Mouse (Mus musculus): ENCODE results near the gene Slc22a5.
"Not testable (repeated sequence)": the region's sequence is repeated elsewhere in the genome, so short reads cannot be mapped to it uniquely, and the experiment has no call there.

The Slc22a5 gene

DNA sequence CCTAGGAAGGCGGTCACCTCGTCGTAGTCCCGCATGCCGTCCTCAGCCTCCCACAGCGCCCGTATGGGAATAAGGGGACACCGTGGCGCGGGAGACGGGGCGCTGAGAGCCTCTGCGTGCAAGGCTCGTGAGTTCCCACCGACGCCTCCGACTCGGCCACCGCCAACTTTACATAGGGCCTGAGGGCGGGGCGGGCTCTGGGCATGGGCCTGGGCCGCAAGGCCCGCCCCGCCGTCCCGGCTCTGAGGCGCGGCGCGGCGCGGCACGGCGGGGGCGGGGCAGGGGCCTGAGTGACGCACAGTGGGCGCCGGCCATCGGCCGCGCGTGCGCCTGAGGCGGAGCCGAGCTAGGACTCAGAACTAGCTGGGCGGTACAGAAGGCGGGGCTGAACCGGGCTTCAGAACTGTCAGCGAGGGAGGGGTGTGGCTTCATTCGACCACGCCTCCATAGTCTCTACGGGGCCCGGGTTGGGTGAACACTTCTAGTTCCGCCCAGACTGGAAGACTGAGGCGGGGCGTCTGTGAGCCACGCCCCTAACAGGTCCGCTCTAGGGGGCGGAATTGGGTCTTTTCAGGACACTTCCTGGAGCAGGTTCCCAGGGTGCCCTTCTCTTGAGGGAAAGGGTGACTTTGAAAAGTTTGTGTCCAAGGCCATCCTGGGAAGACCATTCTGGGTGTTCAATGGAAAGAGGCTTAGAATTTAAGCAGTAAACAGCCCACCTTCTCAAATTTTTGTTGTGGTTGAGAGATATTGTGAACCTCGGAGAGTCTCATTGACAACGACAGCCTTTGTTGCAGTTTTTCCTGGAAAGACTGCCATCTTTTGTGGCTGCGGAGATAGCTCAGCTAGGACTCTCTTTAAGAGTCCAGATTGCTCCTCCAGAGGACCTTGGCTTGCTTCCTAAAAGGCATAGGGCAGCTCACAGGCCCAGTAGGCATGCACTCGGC, at the start of gene Slc22a5:
Gene Slc22a5, minus strand, starts transcription at position 156 of the 947 bp plus-strand sequence.
- DNase-seq, result peak; percentile 100

- not testable (repeated sequence) for DNase-seq
Measured at GRCm38 (mm10) chr11:53931944-53932318, 40.5 kb upstream of the Slc22a5 start.

- peak; percentile 93 for DNase-seq
Measured at GRCm38 (mm10) chr11:53931091-53931943, 39.9 kb upstream of the Slc22a5 start.

DNA sequence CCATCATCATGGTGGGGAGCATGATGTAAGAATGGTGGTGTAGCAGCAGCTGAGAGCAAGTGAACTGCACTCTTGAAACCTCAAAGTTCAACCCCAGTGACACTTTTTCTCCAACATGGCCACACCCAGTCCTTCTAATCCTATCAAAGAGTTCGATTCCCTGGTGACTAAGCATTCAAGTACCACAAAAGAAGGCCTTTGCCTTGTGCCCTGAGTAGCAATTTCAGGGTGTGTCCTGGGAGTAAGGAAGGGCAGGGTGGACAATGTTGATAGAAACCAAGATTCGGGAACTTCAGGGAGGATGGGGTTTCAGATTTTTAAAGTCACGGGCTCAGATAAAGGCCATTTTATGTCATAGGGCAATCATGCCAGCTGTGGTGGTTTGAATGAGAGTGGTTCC, 38.3 kb upstream of the Slc22a5 start:
- DNase-seq, result peak; percentile 84

- peak; percentile 25 for DNase-seq
Measured at GRCm38 (mm10) chr11:53928585-53928984, 37.1 kb upstream of the Slc22a5 start.

GRCm38 (mm10) chr11:53926303-53926702, 34.8 kb upstream of the Slc22a5 start:
- peak; percentile 85 for DNase-seq

- DNase-seq, result peak; percentile 35
Measured at GRCm38 (mm10) chr11:53918851-53919250, 27.4 kb upstream of the Slc22a5 start.

- peak; percentile 59 for DNase-seq
Measured at GRCm38 (mm10) chr11:53911011-53911410, 19.6 kb upstream of the Slc22a5 start.

DNA sequence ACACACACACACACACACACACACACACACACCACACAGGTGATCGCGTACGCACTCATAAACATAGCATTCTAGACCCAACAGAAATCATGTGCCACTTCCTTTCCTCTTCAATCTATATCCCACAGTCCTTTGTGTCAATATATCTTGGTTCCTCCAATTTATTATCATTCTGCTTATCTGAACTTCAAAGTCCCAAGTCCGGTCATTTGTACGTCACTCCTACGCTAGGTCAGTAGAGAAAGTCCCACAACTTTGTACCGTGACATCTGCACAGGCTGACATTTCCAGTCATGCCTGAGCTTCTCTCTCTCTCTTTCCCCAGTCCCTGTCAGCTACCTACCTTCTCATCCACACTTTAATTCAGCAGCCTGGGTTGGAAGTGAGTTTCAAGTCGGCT, 17.2 kb upstream of the Slc22a5 start:
- no peak for DNase-seq

- peak; percentile 74 for DNase-seq
Measured at GRCm38 (mm10) chr11:53904534-53904925, 13.1 kb upstream of the Slc22a5 start.

GRCm38 (mm10) chr11:53903781-53904533, 12.5 kb upstream of the Slc22a5 start:
- DNase-seq, result peak; percentile 93

DNA sequence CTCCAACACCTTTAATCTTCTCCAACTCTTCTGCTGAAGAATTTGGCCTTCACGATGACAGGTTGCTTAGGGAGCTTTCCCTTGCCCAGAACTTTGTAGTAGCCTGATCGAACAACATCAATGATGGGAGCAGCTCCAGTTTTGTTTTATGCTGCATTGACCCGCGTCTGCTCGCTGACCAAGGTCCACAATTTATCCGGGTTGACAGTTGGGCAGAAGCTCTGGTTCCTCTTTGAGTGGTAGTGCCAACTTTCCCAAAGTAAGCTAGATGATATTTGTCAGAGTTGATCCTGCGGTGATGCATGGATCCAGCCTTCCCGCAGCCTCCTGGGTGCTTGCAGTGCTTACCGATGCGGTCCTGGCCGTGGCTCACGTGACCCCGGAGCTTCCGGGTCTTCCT, 11.3 kb upstream of the Slc22a5 start:
- no peak for DNase-seq

DNA sequence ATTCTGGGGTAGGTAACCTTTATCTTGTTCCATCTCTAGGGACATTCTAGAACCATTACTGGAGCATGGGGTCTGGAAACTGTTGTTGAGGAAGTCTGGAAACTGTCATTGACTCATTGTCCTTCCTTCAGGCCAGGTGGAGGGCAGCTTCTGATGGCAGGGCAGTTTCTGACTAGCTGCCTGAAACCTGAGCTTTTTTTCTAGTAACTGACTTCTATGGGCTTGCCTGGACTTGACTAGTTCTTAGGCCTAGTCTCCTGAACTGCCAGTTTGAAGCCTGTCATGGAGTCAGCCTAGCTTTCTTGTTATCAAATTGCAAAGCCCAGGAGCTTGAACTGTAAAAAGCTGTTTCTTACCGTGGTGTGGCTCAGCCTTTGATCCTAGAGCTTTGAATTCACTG, 9.5 kb upstream of the Slc22a5 start:
- DNase-seq, result no peak

DNA sequence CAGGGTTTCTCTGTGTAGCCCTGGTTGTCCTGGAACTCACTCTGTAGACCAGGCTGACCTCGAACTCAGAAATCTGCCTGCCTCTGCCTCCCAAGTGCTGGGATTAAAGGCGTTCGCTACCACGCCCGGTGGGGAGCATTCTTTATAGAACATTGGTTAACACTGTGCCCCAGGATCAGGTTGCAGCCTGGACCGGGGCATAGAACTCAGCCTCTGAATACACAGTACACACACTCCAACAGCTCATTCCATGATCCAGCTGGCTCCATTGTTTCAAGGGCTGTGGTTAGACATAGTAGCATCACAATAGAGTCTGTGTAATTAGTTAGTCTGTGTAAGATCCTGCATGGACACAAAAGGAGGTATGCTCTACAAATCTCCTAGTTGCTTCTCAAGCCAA, 8.5 kb upstream of the Slc22a5 start:
- peak; percentile 55 for DNase-seq

DNA sequence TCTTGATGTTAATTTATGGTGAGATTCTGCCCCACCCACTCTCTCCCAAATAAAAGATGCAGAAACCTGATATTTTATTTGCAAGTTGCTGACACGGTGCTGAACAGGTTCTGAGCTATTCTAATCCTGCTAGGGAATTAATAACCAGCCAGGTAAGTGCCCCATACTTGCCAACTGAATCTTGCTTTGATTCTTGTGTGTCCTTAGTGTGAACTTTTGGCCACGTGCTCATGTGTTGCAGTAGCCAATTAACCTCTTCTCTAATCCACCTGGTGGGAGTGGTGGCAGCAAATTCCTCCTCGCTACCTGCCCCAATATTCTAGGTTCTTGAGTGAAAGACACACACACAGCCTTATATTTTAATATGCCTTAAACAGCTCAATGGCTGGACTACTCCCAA, 7.5 kb upstream of the Slc22a5 start:
- peak; percentile 45 for DNase-seq

GRCm38 (mm10) chr11:53896935-53897334, 5.5 kb upstream of the Slc22a5 start:
- DNase-seq, result peak; percentile 54

DNA sequence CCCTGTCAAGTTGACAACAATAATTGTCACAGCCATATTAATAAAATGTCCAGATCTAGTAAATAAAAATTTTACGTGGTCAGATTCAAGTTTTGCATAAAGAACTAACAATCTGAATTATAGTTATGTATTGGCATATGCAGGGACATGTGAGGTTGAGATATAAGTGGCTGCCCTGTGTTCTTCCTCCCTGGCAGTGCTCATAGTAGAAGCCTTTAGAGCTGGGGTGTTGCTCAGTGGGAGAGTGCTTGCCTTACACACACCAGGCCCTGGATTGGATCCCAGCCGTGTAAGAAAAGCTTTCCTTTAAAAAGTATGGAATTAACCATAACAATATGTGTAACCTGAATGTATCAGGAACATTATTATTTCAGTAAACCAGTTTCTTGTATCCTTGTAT, 2.0 kb upstream of the Slc22a5 start:
- DNase-seq, result peak; percentile 51

GRCm38 (mm10) chr11:53892716-53893416, 1.4 kb upstream of the Slc22a5 start:
- DNase-seq, result peak; percentile 94

GRCm38 (mm10) chr11:53890906-53891504, 455 bp downstream of the Slc22a5 start:
- DNase-seq, result no peak

GRCm38 (mm10) chr11:53890225-53890624, 1.2 kb downstream of the Slc22a5 start:
- DNase-seq, result peak; percentile 72

GRCm38 (mm10) chr11:53889091-53889645, 2.3 kb downstream of the Slc22a5 start:
- peak; percentile 84 for DNase-seq

Measured in heart, adult 11 months (tissue).